Mouse (Mus musculus) C2C12 (cell line): Measurements from ENCODE around the gene Mecom.

ENCODE experiments used
- CTCF ChIP-seq: IDR thresholded peaks from one replicate; pipeline ENCODE4 v1.5.1; 2011; ENCODE audit not compliant: control insufficient read depth, insufficient read depth, insufficient read length
- MAX ChIP-seq: IDR thresholded peaks from one replicate; pipeline ENCODE4 v1.6.1; 2011; ENCODE audit warnings: mild to moderate bottlenecking, control low read depth
- MYOD1 ChIP-seq: IDR thresholded peaks from one replicate; pipeline ENCODE4 v1.6.1; 2011; ENCODE audit warnings: low read depth; ENCODE audit not compliant: control insufficient read depth, insufficient read length
- MYOG ChIP-seq: IDR thresholded peaks from one replicate; pipeline ENCODE4 v1.6.1; 2011; ENCODE audit not compliant: control insufficient read depth, insufficient read length; ENCODE audit errors: extremely low read depth
- USF1 ChIP-seq: IDR thresholded peaks from one replicate; pipeline ENCODE4 v1.6.1; 2011; ENCODE audit warnings: low read depth, mild to moderate bottlenecking, control low read depth, moderate library complexity

GRCm38 (mm10) chr3:30010889-30011288 lies 536.9 kb downstream of the Mecom start:
- TF ChIP-seq CTCF (no peak), MYOG (no peak), USF1 (no peak), MAX (no peak), MYOD1 (no peak)
